19 mouse cellular contexts compared by ENCODE assay signal in genomic region chrX:50753459-50753858, GRCm38 (mm10).
A peak's percentile ranks its signal among the peaks of the same experiment; 100 is the strongest.
DNase-seq lines count a peak whose midpoint lies in the region; ATAC-seq and TF ChIP-seq lines count a peak whose summit lies in the region.
"Had no signal": no experiment of that assay in that cellular context is flagged by ENCODE, and none has a peak within 500 bp of the region (broad histone marks: within the 10 kb centered on the region; RNA-seq: fewer than 3 reads in every experiment).

No protein-coding gene starts in this region.

- H3K4me1 ChIP-seq in forebrain, embryonic 14.5 days (ENCODE audit: control insufficient read depth, insufficient read depth, low read length): no peaks in the 10 kb centered on the region
- H3K4me1 ChIP-seq in forebrain, embryonic 10.5 days: no peaks in the 10 kb centered on the region
- H3K4me1 ChIP-seq in forebrain, embryonic 16.5 days (replicated peaks; ENCODE audit: control insufficient read depth, insufficient read depth, low read length): no peaks in the 10 kb centered on the region
- H3K4me1 ChIP-seq: embryonic facial prominence, embryonic 13.5 days; embryonic facial prominence, embryonic 15.5 days had no signal

- no peak overlapping the region for H3K9ac ChIP-seq in forebrain, embryonic 14.5 days (ENCODE audit: low read length)
- H3K9ac ChIP-seq in forebrain, embryonic 16.5 days (replicated peaks; ENCODE audit: low read depth, low read length): no peak overlapping the region
- H3K9ac ChIP-seq: embryonic facial prominence, embryonic 13.5 days; embryonic facial prominence, embryonic 15.5 days had no signal

- intact Hi-C loops in heart, postnatal 36 days (cut with DNase I): no loop called here

- H3K36me3 ChIP-seq in forebrain, embryonic 14.5 days (ENCODE audit: control insufficient read depth, insufficient read depth, low read length): no peaks in the 10 kb centered on the region
- no peaks in the 10 kb centered on the region for H3K36me3 ChIP-seq in forebrain, embryonic 10.5 days (replicated peaks)
- no peaks in the 10 kb centered on the region for H3K36me3 ChIP-seq in forebrain, embryonic 16.5 days (ENCODE audit: control insufficient read depth, insufficient read depth)
- H3K36me3 ChIP-seq: embryonic facial prominence, embryonic 13.5 days; embryonic facial prominence, embryonic 15.5 days had no signal

- H3K4me2 ChIP-seq in forebrain, embryonic 14.5 days (ENCODE audit: low read length): no peak overlapping the region
- H3K4me2 ChIP-seq in forebrain, embryonic 16.5 days (ENCODE audit: low read length): no peak overlapping the region
- H3K4me2 ChIP-seq: embryonic facial prominence, embryonic 13.5 days; embryonic facial prominence, embryonic 15.5 days had no signal

- 52% methylated on average over 1 of the region's 1 CpGs for WGBS in forebrain, embryonic 14.5 days
- WGBS in forebrain, embryonic 10.5 days: 83% methylated on average over 1 of the region's 1 CpGs
- 38% methylated on average over 1 of the region's 1 CpGs for WGBS in forebrain, embryonic 16.5 days

- TF ChIP-seq CTCF in brain, embryonic 14.5 days (IDR thresholded peaks at IDR 0.05; ENCODE audit: borderline replicate concordance, extremely low read depth, insufficient read depth, insufficient read length): no peak

- H3K4me3 ChIP-seq in forebrain, embryonic 14.5 days (ENCODE audit: low read depth, low read length): no peak overlapping the region
- no peak overlapping the region for H3K4me3 ChIP-seq in forebrain, embryonic 10.5 days
- no peak overlapping the region for H3K4me3 ChIP-seq in forebrain, embryonic 16.5 days (replicated peaks; ENCODE audit: low read length)
- H3K4me3 ChIP-seq: embryonic facial prominence, embryonic 13.5 days; embryonic facial prominence, embryonic 15.5 days; erythroblast, embryonic 14.5 days had no signal

- ATAC-seq in forebrain, embryonic 14.5 days: no peak; the same call in 1 of the 2 replicates
- peak; percentile 83 for ATAC-seq in forebrain, embryonic 16.5 days

- peak; percentile 1 for DNase-seq in forebrain, embryonic 14.5 days (ENCODE audit: low spot score)
- no peak for DNase-seq in forebrain, embryonic 10.5 days (ENCODE audit: extremely low spot score, low spot score)
- DNase-seq in brain, embryonic 14.5 days (ENCODE audit: low read depth): peak; percentile 5
- no peak for DNase-seq in heart, postnatal 36 days
- DNase-seq in adrenal gland, adult (ENCODE audit: inconsistent age in 2 of 2, low spot score in 1 of 2): no peak
- DNase-seq: adrenal gland, adult 8-10 months; adrenal gland, postnatal 14 days; adrenal gland, postnatal 36 days; cerebellum, adult 11 months; cerebellum, adult 18-20 months; cerebellum, adult 8-10 months; cerebellum, adult 9-11 months; cerebellum, postnatal 14 days; cerebellum, postnatal 36 days; embryo, embryonic 11 days had no signal

- no peaks in the 10 kb centered on the region for H3K9me3 ChIP-seq in forebrain, embryonic 14.5 days (replicated peaks; ENCODE audit: control insufficient read depth, low read length)
- no peaks in the 10 kb centered on the region for H3K9me3 ChIP-seq in forebrain, embryonic 10.5 days
- H3K9me3 ChIP-seq in forebrain, embryonic 16.5 days (ENCODE audit: control insufficient read depth, low read length): no peaks in the 10 kb centered on the region
- H3K9me3 ChIP-seq: embryonic facial prominence, embryonic 13.5 days; embryonic facial prominence, embryonic 15.5 days had no signal

- no peaks in the 10 kb centered on the region for H3K27me3 ChIP-seq in forebrain, embryonic 14.5 days (replicated peaks; ENCODE audit: control insufficient read depth, insufficient read depth, low read length)
- no peaks in the 10 kb centered on the region for H3K27me3 ChIP-seq in forebrain, embryonic 10.5 days (ENCODE audit: poor library complexity, severe bottlenecking)
- H3K27me3 ChIP-seq in forebrain, embryonic 16.5 days (replicated peaks; ENCODE audit: control insufficient read depth, insufficient read depth, low read length): no peaks in the 10 kb centered on the region
- H3K27me3 ChIP-seq: embryonic facial prominence, embryonic 15.5 days had no signal

- H3K27ac ChIP-seq in forebrain, embryonic 14.5 days (ENCODE audit: low read depth, low read length): no peak overlapping the region
- no peak overlapping the region for H3K27ac ChIP-seq in forebrain, embryonic 10.5 days
- no peak overlapping the region for H3K27ac ChIP-seq in forebrain, embryonic 16.5 days (ENCODE audit: low read length)
- H3K27ac ChIP-seq: embryonic facial prominence, embryonic 13.5 days; embryonic facial prominence, embryonic 15.5 days had no signal

- TF ChIP-seq POLR2A in brain, embryonic 14.5 days (IDR thresholded peaks at IDR 0.05; ENCODE audit: borderline replicate concordance, extremely low read depth, insufficient read depth, insufficient read length, poor library complexity, severe bottlenecking): no peak

Comparison
In these comparisons a context has a peak if more than half of its experiments do, and no peak if none do; other contexts are left out.
1. DNase-seq: peak in forebrain, embryonic 14.5 days (single experiment) and brain, embryonic 14.5 days (single experiment); none in forebrain, embryonic 10.5 days (single experiment), heart, postnatal 36 days (0 of 2) and adrenal gland, adult (0 of 2).